Mouse (Mus musculus) brain, embryonic 14.5 days (tissue): ENCODE results near the gene Gm19965.

Experiments used
- CTCF ChIP-seq: fragments of 200-500 bp; IDR thresholded peaks from 2 replicates; pipeline ENCODE4 v1.5.1; 2012; ENCODE audit warnings: inconsistent platforms, mild to moderate bottlenecking, moderate library complexity, borderline replicate concordance; ENCODE audit not compliant: insufficient read depth, insufficient read length; ENCODE audit errors: extremely low read depth
- POLR2A ChIP-seq: fragments of 200-500 bp; IDR thresholded peaks from 2 replicates; pipeline ENCODE4 v1.6.1; 2012; ENCODE audit warnings: mild to moderate bottlenecking, inconsistent platforms, borderline replicate concordance; ENCODE audit not compliant: poor library complexity, insufficient read depth, insufficient read length, severe bottlenecking; ENCODE audit errors: extremely low read depth

DNA sequence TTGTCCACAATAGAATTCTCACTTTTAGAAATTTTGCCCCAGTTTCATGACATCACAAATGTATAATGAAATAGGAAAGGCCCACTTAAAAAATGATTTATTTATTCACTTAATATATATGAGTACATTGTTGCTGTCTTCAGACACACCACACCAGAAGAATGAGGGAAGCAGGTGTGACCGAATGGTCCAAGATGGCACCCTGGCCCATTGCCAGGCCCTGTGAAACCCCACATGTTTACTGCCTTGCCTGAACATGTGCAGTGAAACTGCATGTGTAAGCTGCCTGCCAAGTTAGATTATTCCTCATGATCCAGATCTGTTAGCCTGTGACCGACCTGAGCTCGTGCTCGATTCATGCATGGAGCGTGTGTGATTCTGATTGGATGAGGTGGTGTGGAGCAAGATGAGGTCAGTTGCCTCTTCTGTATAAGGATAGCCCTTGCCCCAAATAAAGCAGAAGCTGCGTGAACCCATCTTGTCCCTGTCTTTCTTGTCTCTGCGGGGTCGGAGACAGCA, 20.3 kb upstream of the Gm19965 start:
- TF ChIP-seq POLR2A (no peak), CTCF (no peak)
